Mouse (Mus musculus) urinary bladder, postnatal 36 days (tissue): Measurements from ENCODE around the gene Slc11a1.

Experiments
- DNase-seq, 2 experiments: peaks; one replicate each; pipeline ENCODE4 v3.0.0; 2022; ENCODE audit warnings: low spot score in 2 of 2, mixed read lengths in 1 of 2

The Slc11a1 gene

DNA sequence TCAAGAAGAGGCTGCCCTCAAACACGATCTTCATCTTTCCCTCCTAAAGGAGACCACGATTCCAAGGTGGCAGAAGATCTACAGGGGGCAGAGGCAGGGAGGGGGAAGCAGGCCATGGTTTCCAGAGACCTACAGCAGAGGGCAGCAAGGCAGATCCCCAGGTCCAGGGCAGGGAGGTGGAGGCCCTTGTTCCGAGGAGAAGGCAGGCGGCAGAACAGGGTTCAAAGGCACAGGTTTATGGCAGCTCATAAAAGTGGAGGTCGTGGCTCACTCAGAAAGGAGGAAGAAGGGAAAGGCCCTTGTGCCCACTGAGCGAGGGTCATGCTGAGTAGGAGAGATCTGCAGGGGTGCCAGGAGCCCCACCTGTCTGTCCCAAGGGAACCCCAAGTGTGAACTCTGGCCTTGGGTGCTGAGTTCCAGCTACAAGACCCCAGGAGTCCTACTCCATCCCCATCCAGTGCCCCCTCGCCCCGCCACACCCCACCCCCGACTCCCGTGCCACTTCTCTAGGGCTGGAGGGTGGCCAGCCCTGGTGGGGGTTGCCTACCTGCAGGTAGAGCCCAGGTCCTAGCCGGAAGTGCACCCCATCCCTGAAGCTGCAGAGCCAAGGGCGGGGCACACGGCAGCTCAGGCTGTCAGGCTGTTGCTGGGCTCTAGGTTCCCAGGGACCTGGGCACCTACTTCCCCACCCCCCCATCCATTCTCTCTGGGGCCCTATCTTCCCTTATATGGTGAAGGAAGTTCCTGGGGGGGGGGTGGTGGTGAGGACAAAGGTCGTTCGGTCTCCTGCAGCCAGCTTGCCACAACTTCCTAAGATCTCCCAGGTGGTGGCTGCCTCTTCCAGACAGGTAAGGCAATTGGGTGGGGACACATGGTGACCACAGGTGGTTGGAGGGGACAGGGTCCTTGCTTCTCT, 33.9 kb downstream of the Slc11a1 start, which contains the start of gene Vil1:
Vil1 (plus strand) TSS at position 788 of the 916 bp plus-strand sequence.
- no peak for DNase-seq

DNA sequence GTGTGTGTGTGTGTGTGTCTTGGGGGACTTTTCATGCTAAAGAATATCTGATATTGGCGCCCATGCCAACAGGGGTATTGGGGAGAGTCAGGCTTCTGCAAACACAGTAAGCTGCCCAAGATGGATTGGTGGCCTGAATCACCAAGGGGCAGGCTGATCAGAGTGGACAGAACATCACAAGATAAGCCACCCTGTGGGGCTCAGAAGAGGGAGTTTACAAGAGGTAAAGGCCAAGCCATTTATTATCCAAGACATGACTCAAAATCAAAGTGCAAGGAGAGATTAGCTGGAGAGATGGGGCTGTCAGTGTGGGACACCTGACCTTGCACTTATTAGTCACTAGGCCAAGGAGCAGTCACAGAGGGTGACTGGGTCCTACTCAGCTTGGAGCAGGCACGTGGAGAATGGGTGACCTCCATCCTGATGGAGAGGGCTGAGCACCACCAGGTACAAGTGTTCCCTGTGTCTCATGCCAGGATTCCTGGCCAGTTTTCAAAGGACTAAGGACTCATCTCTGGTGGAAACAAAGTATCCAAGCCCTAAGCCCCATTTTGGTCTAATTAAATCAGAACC, 36.8 kb downstream of the Slc11a1 start:
- DNase-seq: no peak

GRCm38 (mm10) chr1:74412711-74413110, 37.7 kb downstream of the Slc11a1 start:
- DNase-seq: no peak

- DNase-seq: no peak
Measured at GRCm38 (mm10) chr1:74415143-74415542, 40.1 kb downstream of the Slc11a1 start.

GRCm38 (mm10) chr1:74418747-74419439, 43.9 kb downstream of the Slc11a1 start:
- no peak for DNase-seq

DNA sequence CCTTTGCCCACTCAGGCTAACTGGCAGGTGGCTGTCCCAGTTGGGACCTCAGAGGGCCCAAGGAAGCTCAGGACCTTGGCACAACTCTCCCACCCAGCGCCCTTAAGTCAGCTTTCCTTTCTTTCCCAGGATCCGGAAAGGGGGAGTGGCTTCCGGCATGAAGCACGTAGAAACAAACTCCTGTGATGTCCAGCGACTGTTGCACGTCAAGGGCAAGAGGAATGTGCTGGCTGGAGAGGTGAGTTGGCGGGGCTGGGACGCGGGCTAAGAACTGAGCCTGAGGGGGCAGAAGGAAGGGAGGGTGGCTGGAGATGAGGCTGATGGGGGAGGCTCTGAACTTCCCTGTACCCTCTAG, 44.4 kb downstream of the Slc11a1 start:
- DNase-seq: no peak

DNA sequence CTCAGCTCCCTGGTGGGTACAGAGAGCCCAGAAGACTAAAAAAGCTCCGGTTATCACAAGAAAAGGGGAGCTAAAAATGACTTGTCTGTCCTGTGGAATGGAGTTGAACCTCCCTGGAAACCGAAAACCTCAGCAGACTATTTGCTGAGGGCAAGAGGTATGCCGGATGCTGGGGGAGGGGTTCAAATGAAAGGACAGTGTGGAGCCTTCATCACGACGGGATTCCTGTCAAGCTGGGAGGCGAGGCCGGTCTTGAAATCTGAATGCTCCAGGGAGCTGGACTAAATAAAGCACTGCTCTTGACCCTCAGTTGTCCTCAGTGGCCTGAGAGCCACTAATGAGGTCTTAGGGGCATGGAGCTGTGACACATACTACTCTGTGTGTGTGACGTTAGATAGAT, 48.2 kb downstream of the Slc11a1 start:
- DNase-seq: no peak

DNA sequence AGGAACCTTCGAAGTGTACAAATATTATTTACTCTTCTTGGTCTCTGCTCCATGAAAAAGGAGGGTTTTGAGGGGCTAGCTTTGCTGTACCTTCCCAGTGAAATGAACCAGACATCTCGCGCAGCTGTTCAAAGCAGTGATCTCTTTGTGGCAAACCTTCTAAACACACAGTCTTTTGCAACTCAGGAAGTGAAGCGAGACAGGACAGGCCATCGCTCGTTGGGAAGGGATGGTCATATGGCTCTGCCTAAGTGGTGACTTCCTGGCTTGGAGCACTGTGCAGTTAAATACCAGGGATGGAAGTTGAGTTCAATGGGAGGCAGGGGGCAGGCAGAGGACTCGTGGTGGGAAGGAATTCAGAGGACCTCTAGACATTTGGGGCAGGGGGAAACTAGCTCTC, 50.9 kb downstream of the Slc11a1 start:
- DNase-seq: no peak

GRCm38 (mm10) chr1:74433220-74433619, 58.2 kb downstream of the Slc11a1 start:
- DNase-seq: no peak

DNA sequence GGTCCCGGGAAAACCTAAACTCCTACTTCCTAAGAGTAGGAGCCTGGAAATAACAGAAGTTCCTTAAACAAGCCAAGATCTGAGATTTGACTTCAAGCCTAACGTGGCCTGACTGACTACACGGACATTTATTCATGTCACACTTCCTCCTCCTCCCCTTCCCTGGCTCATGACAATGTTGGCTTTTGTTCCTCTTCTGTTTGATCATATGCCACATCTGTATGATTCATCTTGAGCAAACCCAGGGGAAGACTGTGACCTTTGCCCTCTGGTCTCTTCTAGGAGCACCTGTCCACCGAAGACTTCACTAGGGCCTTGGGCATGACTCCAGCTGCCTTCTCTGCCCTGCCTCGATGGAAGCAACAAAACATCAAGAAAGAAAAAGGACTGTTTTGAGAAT, 59.6 kb downstream of the Slc11a1 start:
- DNase-seq: no peak

- no peak for DNase-seq
Measured at GRCm38 (mm10) chr1:74435563-74435962, 60.6 kb downstream of the Slc11a1 start.
